Mouse (Mus musculus): ENCODE results near the gene Cldn14.

- TF ChIP-seq CTCF (IDR thresholded peaks at IDR 0.05; ENCODE audit: low read depth, low read length): no peak
- no peak for TF ChIP-seq POLR2A (IDR thresholded peaks at IDR 0.05; ENCODE audit: insufficient read depth, low read length)
Measured at GRCm38 (mm10) chr16:93920673-93921072, 88.0 kb downstream of the Cldn14 start.

Data from ES-Bruce4 (cell line).